Mouse (Mus musculus) lung, embryonic 16.5 days (tissue): ENCODE results near the gene Casc3. TPM values are rescaled to one million over a fixed set of nuclear protein-coding genes. Genes with fewer than 3 reads are reported as not detected.

ENCODE experiments used
- ATAC-seq: fragments of 200-750 bp; cut with Nextera tagmentation; 2 replicates; pipeline ENCODE4 v1.8.0; 2017; ENCODE audit warnings: low read depth, mild to moderate bottlenecking, moderate library complexity
- H3K27ac ChIP-seq: fragments of 300-500 bp; sonication (generic); 2 replicates; pipeline ENCODE4 v1.5.1; 2014; ENCODE audit warnings: mild to moderate bottlenecking, control low read depth, low read length
- H3K27me3 ChIP-seq: fragments of 300-500 bp; sonication (generic); 2 replicates; pipeline ENCODE4 v1.6.1; 2014; ENCODE audit warnings: low read depth, low read length, mixed read lengths; ENCODE audit not compliant: control insufficient read depth, insufficient read depth
- H3K36me3 ChIP-seq: fragments of 300-500 bp; sonication (generic); 2 replicates; pipeline ENCODE4 v1.6.1; 2014; ENCODE audit warnings: low read length; ENCODE audit not compliant: control insufficient read depth, insufficient read depth
- H3K4me1 ChIP-seq: fragments of 300-500 bp; sonication (generic); replicated peaks from 2 replicates; pipeline ENCODE4 v1.6.1; 2014; ENCODE audit warnings: low read length, mixed read lengths; ENCODE audit not compliant: control insufficient read depth, insufficient read depth
- H3K4me2 ChIP-seq: fragments of 300-500 bp; sonication (generic); 2 replicates; pipeline ENCODE4 v1.6.1; 2014; ENCODE audit warnings: low read depth, low read length, control low read depth
- H3K4me3 ChIP-seq: fragments of 300-500 bp; sonication (generic); 2 replicates; pipeline ENCODE4 v1.5.1; 2014; ENCODE audit warnings: mild to moderate bottlenecking, low read length, control low read depth
- H3K9ac ChIP-seq: fragments of 300-500 bp; sonication (generic); 2 replicates; pipeline ENCODE4 v1.6.1; 2014; ENCODE audit warnings: low read length, control low read depth
- H3K9me3 ChIP-seq: fragments of 300-500 bp; sonication (generic); 2 replicates; pipeline ENCODE4 v1.6.1; 2016; ENCODE audit warnings: low read length; ENCODE audit not compliant: control insufficient read depth
- WGBS: fragments of 180-500 bp; shearing (Covaris S2); extraction: QIAGEN DNeasy Blood & Tissue Kit; methylation state at CpG from one replicate; pipeline ENCODE4 v1.1.7; 2014; 5-methylcytosine and 5-hydroxymethylcytosine counted together
- polyA plus RNA-seq: library from polyadenylated mRNA; unstranded; fragments of >200 nt; fragmentation: Nextera tagmentation; extraction: Ambion mirVana; gene quantifications from 2 replicates; pipeline ENCODE4 v1.2.1, GENCODE M21; 2015

Casc3 gene
- polyA plus RNA-seq, 1 experiment from 2014 or later, result 33.2 TPM

DNA sequence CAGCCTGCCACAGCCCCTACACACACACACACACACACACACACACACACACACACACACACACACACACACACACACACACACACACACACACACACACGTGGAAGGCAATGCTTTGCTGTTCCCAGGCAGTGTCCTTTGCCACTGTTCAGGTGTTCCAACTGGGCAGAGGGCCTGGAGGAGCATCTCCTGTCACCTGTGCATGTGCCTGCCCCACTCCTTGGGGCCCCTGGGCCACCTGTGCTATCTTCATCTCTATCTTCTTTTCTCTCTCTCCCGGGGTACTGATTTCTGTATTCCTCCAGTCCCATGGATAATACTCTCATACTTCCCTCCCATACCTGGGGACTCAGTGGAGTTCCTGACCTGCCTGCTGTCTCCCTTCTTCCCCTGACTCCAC, 38.4 kb upstream of the Casc3 start:
- no peak overlapping the region for H3K4me3 ChIP-seq
- peaks cover 19% of the 10 kb centered on the region for H3K36me3 ChIP-seq
- WGBS, result 38% methylated on average over 2 of the region's 2 CpGs
- H3K4me2 ChIP-seq, result no peak overlapping the region
- peak overlapping the region; percentile 15 for H3K27ac ChIP-seq
- no peak for ATAC-seq
- no peaks in the 10 kb centered on the region for H3K27me3 ChIP-seq
- no peaks in the 10 kb centered on the region for H3K9me3 ChIP-seq
- H3K4me1 ChIP-seq, result peaks cover 55% of the 10 kb centered on the region
- no peak overlapping the region for H3K9ac ChIP-seq

GRCm38 (mm10) chr11:98766816-98767215, 37.9 kb upstream of the Casc3 start:
- 32% methylated on average over 5 of the region's 5 CpGs for WGBS
- no peaks in the 10 kb centered on the region for H3K9me3 ChIP-seq
- H3K27me3 ChIP-seq, result no peaks in the 10 kb centered on the region
- H3K9ac ChIP-seq, result peak overlapping the region; percentile 19; the same call in 1 of the 2 replicates
- H3K4me1 ChIP-seq, result peaks cover 58% of the 10 kb centered on the region
- H3K4me3 ChIP-seq, result no peak overlapping the region
- H3K36me3 ChIP-seq, result peaks cover 14% of the 10 kb centered on the region; the same call in 1 of the 2 replicates
- H3K4me2 ChIP-seq, result no peak overlapping the region
- peak overlapping the region; percentile 15 for H3K27ac ChIP-seq
- peak; percentile 10; the same call in 1 of the 2 replicates for ATAC-seq

GRCm38 (mm10) chr11:98767276-98767675, 37.4 kb upstream of the Casc3 start:
- peaks cover 63% of the 10 kb centered on the region for H3K4me1 ChIP-seq
- H3K27me3 ChIP-seq, result no peaks in the 10 kb centered on the region
- WGBS, result 9% methylated on average over 9 of the region's 9 CpGs
- H3K4me2 ChIP-seq, result no peak overlapping the region
- H3K27ac ChIP-seq, result 0 out of 2 replicates have a peak overlapping the region, but pooled peaks have one; percentile 16
- no peak for ATAC-seq
- peaks cover 14% of the 10 kb centered on the region; the same call in 1 of the 2 replicates for H3K36me3 ChIP-seq
- H3K4me3 ChIP-seq, result no peak overlapping the region
- peak overlapping the region; percentile 19; the same call in 1 of the 2 replicates for H3K9ac ChIP-seq
- no peaks in the 10 kb centered on the region for H3K9me3 ChIP-seq

DNA sequence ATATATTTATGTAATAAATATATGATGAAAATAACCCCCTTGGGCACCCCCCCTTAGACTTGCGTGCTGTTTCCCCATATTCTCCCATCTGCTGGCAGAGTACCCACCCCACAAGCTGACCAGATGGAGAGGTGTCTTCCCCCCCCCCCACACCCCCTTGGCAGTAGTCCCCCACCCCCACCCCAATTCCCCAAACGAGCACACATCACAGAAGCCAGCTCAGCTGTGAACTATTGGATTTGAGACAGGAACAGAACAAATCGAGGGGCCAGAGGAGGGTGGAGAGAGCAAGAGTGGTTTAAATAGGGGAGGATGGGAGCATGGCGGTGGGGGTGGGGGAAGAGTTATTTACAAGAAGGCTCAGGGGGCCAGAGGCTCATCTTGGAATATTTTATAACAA, 37.0 kb upstream of the Casc3 start:
- Histone ChIP-seq H3K36me3 (peaks cover 14% of the 10 kb centered on the region; the same call in 1 of the 2 replicates), H3K9me3 (no peaks in the 10 kb centered on the region), H3K4me1 (peaks cover 63% of the 10 kb centered on the region), H3K27ac (peak overlapping the region; percentile 60), H3K4me2 (peak overlapping the region; percentile 35), H3K27me3 (no peaks in the 10 kb centered on the region), H3K4me3 (no peak overlapping the region; the same call in 1 of the 2 replicates), H3K9ac (peak overlapping the region; percentile 50; the same call in 1 of the 2 replicates)
- 17% methylated on average over 4 of the region's 4 CpGs for WGBS
- no peak for ATAC-seq

- Histone ChIP-seq H3K27ac (peak overlapping the region; percentile 60), H3K36me3 (peaks cover 14% of the 10 kb centered on the region; the same call in 1 of the 2 replicates), H3K4me1 (peaks cover 65% of the 10 kb centered on the region), H3K4me2 (peak overlapping the region; percentile 35), H3K27me3 (no peaks in the 10 kb centered on the region), H3K9ac (peak overlapping the region; percentile 50), H3K9me3 (no peaks in the 10 kb centered on the region), H3K4me3 (peak overlapping the region; percentile 6)
- WGBS, result 12% methylated on average over 33 of the region's 39 CpGs
- peak; percentile 3; the same call in 1 of the 2 replicates for ATAC-seq
Measured at GRCm38 (mm10) chr11:98768127-98769006, 36.3 kb upstream of the Casc3 start.

GRCm38 (mm10) chr11:98769007-98769954, 35.4 kb upstream of the Casc3 start:
- H3K9ac ChIP-seq, result no peak overlapping the region
- no peak overlapping the region for H3K4me3 ChIP-seq
- peaks cover 64% of the 10 kb centered on the region for H3K4me1 ChIP-seq
- ATAC-seq, result no peak
- H3K36me3 ChIP-seq, result peaks cover 10% of the 10 kb centered on the region; the same call in 1 of the 2 replicates
- H3K27me3 ChIP-seq, result no peaks in the 10 kb centered on the region
- H3K9me3 ChIP-seq, result no peaks in the 10 kb centered on the region
- WGBS, result 78% methylated on average over 25 of the region's 25 CpGs
- H3K27ac ChIP-seq, result peak overlapping the region; percentile 60; the same call in 1 of the 2 replicates
- H3K4me2 ChIP-seq, result no peak overlapping the region

DNA sequence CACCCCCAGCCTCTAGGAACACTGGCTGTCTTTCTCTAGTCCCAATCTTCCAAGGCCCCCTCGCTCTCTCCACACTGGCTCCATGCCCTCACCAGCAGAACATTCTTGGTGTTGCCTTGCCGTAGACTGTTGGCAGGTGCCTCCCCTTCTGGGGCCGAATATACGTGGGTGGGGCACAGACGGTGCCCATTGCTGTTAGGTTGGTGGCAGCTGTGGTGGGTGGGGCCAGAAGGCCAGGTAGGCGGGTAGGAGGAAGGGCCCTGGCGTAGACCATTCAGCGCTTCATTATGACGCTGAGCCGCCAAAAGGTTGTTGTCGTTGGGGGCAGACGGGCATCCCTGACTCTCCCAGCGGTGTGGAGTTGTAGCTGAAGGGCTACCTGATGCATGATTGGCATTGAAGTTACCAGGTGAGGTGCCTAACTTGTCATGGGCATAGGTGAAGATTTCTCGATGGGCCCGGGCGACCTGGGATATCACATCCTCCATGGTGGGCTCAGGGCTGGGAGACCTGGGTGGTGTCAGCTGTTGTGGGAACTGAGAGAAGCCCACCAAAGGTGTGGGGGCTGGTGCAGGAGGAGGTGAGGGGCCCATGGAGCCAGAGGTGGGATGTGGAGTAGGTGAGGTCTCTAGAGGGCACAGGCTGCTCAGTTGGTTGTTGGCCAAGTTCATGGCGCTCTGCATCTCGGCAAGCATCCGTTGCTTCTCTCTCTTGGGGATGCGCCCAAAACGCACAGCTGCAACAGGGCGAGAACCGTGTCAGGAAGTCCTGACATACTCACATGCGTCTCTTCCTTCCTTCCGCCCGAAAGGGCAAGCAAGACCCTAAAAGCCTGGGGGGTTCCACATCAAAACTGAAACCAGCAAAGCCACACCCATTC, 34.4 kb upstream of the Casc3 start:
- WGBS, result 84% methylated on average over 26 of the region's 26 CpGs
- H3K9me3 ChIP-seq, result no peaks in the 10 kb centered on the region
- H3K27me3 ChIP-seq, result no peaks in the 10 kb centered on the region
- no peak overlapping the region for H3K4me2 ChIP-seq
- peaks cover 6% of the 10 kb centered on the region; the same call in 1 of the 2 replicates for H3K36me3 ChIP-seq
- H3K4me1 ChIP-seq, result peaks cover 67% of the 10 kb centered on the region
- no peak overlapping the region for H3K9ac ChIP-seq
- no peak for ATAC-seq
- H3K27ac ChIP-seq, result no peak overlapping the region
- H3K4me3 ChIP-seq, result no peak overlapping the region

DNA sequence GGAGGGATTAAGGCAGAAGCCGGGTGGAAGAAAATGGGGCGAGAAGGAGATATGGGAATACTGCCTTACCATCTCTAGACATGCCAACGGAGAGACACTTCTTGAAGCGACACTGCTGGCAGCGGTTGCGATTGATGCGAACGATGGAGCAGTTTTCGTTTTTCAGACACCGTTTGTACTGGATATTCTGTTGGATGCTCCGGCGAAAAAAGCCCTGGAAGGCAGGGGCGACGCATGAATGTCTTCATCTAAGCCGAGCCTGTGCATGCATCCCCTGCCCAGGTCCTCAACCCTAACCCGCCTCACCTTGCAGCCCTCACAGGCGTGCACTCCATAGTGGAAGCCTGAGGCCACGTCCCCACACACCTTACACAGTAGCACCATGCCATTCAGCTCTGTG, 33.6 kb upstream of the Casc3 start:
- WGBS, result 84% methylated on average over 18 of the region's 18 CpGs
- H3K9me3 ChIP-seq, result no peaks in the 10 kb centered on the region
- peaks cover 66% of the 10 kb centered on the region for H3K4me1 ChIP-seq
- no peak overlapping the region for H3K27ac ChIP-seq
- H3K27me3 ChIP-seq, result no peaks in the 10 kb centered on the region
- H3K4me3 ChIP-seq, result no peak overlapping the region
- H3K36me3 ChIP-seq, result peaks cover 6% of the 10 kb centered on the region; the same call in 1 of the 2 replicates
- H3K4me2 ChIP-seq, result no peak overlapping the region
- no peak for ATAC-seq
- H3K9ac ChIP-seq, result no peak overlapping the region
